Mouse (Mus musculus): ENCODE measurements around the gene Nktr.

DNA sequence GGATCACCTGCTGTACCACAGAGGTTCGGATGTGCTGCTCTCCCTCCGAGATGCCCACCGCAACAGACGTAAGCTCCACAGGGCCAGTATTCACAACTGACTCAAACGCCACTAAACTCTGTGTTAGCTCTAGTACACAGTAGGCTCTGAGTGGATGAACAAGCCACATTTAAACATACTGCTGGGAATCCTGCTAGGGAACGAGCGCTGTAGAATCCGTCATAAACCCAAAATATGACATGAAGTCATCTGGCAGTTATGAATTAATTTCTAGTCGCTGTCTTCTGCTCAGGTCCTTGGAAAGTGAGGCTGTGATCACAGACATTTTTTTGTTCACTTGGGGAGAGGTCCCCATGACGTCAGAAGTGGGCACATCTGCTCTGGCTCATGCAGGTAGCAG lies 57.0 kb downstream of the Nktr start:
- TF ChIP-seq CTCF (IDR thresholded peaks at IDR 0.05) (no peak), POLR2A (IDR thresholded peaks at IDR 0.05; ENCODE audit: insufficient read depth, low read depth, low read length) (no peak), EP300 (IDR thresholded peaks at IDR 0.05; ENCODE audit: insufficient read depth, low read depth, low read length) (no peak)

Measured in heart, adult 2 months (tissue).